Mouse (Mus musculus) E14TG2a.4 (cell line): ENCODE measurements around the gene Zfp579.

Experiments used
- CTCF ChIP-seq: conservative IDR thresholded peaks from 2 replicates; pipeline ENCODE4 v1.5.1; 2014; ENCODE audit warnings: low read length
- NANOG ChIP-seq: IDR thresholded peaks from 2 replicates; pipeline ENCODE4 v1.6.1; 2014; ENCODE audit warnings: borderline replicate concordance, low read length, mixed read lengths
- POU5F1 ChIP-seq: IDR thresholded peaks from 2 replicates; pipeline ENCODE4 v1.6.1; 2014; ENCODE audit warnings: low read length, borderline replicate concordance

DNA sequence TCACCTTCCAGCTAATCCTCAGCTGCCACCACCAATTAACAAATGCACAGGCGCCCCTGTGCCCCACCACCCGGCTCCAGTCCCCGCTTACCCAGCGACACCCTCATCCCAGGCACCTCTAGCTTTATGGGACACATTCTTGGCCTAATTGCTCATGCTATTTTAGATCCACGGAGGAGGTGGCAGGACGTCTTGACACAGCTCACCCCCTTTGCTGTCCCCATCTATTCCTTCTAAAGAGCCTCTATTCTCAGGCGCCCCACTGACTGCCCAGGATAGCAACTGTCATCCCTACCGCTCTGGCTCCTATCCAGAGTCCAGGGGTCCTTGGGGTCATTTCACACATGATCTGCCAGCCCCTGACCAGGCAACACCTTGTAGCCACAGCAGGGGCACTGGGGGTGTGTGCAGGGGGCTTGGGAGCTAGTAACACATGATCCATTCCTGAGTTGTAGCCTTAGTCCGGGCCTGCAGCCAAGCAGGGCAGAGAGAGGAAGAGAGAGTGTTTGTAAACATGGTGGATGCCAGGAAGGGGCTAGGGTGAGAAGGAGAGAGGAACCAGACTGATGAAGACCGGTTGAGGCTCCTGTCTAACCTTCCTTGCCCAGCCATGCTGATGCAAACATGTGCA lies 42.0 kb downstream of the Zfp579 start:
- TF ChIP-seq CTCF (no peak), POU5F1 (no peak), NANOG (no peak)
